Mouse (Mus musculus) c-Kit-negative CD71-positive TER-119-positive erythroid progenitor cells, embryonic 14.5 days (primary cell): Measurements from ENCODE around the gene Olfr1183.
"Not testable (repeated sequence)": the region's sequence is repeated elsewhere in the genome, so short reads cannot be mapped to it uniquely, and the experiment has no call there.

Experiments used
- DNase-seq: peaks from one replicate; pipeline ENCODE4 v3.0.0-alpha.2; 2013; ENCODE audit warnings: low read depth, low spot score

The Olfr1183 gene

GRCm38 (mm10) chr2:88454567-88454966 lies at the start of gene Olfr1183:
Gene Olfr1183, plus strand, starts transcription at chr2:88454867.
- not testable (repeated sequence) for DNase-seq

- no peak for DNase-seq
Observed at GRCm38 (mm10) chr2:88406353-88406752, 48.3 kb upstream of the Olfr1183 start, which contains the start of gene Olfr1179. Gene Olfr1179, minus strand, starts transcription at chr2:88406453.

- DNase-seq, result no peak
Observed at GRCm38 (mm10) chr2:88419051-88419450, 35.6 kb upstream of the Olfr1183 start, which contains the start of gene Olfr1180. Gene Olfr1180, minus strand, starts transcription at chr2:88419151.

GRCm38 (mm10) chr2:88426071-88426470 lies 28.6 kb upstream of the Olfr1183 start, which contains the start of gene Olfr1181:
Gene Olfr1181, minus strand, starts transcription at chr2:88426171.
- no peak for DNase-seq

GRCm38 (mm10) chr2:88449031-88449430 lies 5.6 kb upstream of the Olfr1183 start, which contains the start of gene Gm13757:
Gene Gm13757, minus strand, starts transcription at chr2:88449131.
- DNase-seq, result no peak

- DNase-seq, result no peak
Observed at GRCm38 (mm10) chr2:88483298-88483697, 28.6 kb downstream of the Olfr1183 start, which contains the start of gene Olfr1184. Gene Olfr1184, plus strand, starts transcription at chr2:88483598.

- no peak for DNase-seq
Observed at GRCm38 (mm10) chr2:88493020-88493419, 38.4 kb downstream of the Olfr1183 start, which contains the start of gene Olfr1185-ps1. Gene Olfr1185-ps1, plus strand, starts transcription at chr2:88493320.

- DNase-seq, result no peak
Observed at GRCm38 (mm10) chr2:88518251-88518650, 63.6 kb downstream of the Olfr1183 start, which contains the start of gene Olfr1186. Gene Olfr1186, plus strand, starts transcription at chr2:88518551.
